ENCODE assay signal across 8 mouse cellular contexts in the genomic region with DNA sequence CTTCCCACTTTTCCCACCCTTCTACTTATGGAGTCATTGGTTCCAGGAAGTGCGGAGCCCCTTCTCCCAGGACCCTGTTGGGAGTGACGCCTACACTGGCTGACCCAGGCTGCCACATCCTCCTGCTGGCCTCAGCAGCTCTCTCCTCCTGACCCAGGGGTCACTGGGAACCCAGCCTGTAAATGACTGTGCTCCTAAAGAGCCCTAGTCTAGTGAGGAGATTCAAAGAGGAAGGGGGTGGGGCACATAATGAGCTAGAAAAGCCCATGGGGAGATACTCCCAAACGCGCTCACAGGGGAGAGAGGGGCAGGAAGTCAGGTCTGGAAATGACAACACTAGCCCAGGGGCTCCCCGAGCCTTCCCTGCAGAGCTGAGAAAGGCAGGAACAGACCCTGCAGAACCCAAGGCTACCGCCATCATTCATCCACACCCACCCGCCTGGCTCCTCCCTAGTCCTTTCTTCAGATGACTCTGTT. TPM values are rescaled to one million over a fixed set of nuclear protein-coding genes. Genes with fewer than 3 reads are reported as not detected.
DNase-seq lines count a peak whose midpoint lies in the region; ATAC-seq lines count a peak whose summit lies in the region.

No protein-coding gene starts in this region.

- no peaks in the 10 kb centered on the region; the same call in 1 of the 2 replicates for H3K9me3 ChIP-seq in embryonic facial prominence, embryonic 11.5 days (replicated peaks; ENCODE audit: control insufficient read depth, low read length)
- H3K9me3 ChIP-seq in heart, embryonic 16.5 days (replicated peaks; ENCODE audit: control insufficient read depth, low read length): no peaks in the 10 kb centered on the region

- peak overlapping the region; percentile 43 for H3K27ac ChIP-seq in embryonic facial prominence, embryonic 11.5 days (replicated peaks; ENCODE audit: low read depth, low read length)
- H3K27ac ChIP-seq in heart, embryonic 16.5 days (ENCODE audit: low read length): peak overlapping the region; percentile 47

- H3K4me2 ChIP-seq in embryonic facial prominence, embryonic 11.5 days (ENCODE audit: low read depth, low read length): no peak overlapping the region
- peak overlapping the region; percentile 35; the same call in 1 of the 2 replicates for H3K4me2 ChIP-seq in heart, embryonic 16.5 days (ENCODE audit: low read depth, low read length)

- DNase-seq in ES-CJ7 (ENCODE audit: low read depth, low spot score): peak; percentile 59
- DNase-seq in embryonic facial prominence, embryonic 11.5 days (ENCODE audit: low spot score): peak; percentile 56
- peak; percentile 85 for DNase-seq in kidney, postnatal 10 days
- peak; percentile 68 for DNase-seq in lung, postnatal 36 days
- DNase-seq in yolk sac, embryonic 10.5 days (ENCODE audit: low spot score): peak; percentile 64
- DNase-seq in urinary bladder, postnatal 10 days (ENCODE audit: low spot score): no peak
- no peak for DNase-seq in T-cell, adult 2 months (ENCODE audit: low spot score)

- H3K9ac ChIP-seq in embryonic facial prominence, embryonic 11.5 days (replicated peaks; ENCODE audit: low read length): peak overlapping the region; percentile 28; the same call in 1 of the 2 replicates
- no peak overlapping the region for H3K9ac ChIP-seq in heart, embryonic 16.5 days (ENCODE audit: low read length)

- no peak overlapping the region for H3K4me3 ChIP-seq in embryonic facial prominence, embryonic 11.5 days (ENCODE audit: low read depth, low read length)
- peak overlapping the region; percentile 24; the same call in 1 of the 2 replicates for H3K4me3 ChIP-seq in heart, embryonic 16.5 days (ENCODE audit: low read length)

- H3K27me3 ChIP-seq in embryonic facial prominence, embryonic 11.5 days (ENCODE audit: control insufficient read depth, insufficient read depth, low read length): no peaks in the 10 kb centered on the region
- no peaks in the 10 kb centered on the region for H3K27me3 ChIP-seq in heart, embryonic 16.5 days (ENCODE audit: control insufficient read depth, insufficient read depth, low read length)

- peaks cover 14% of the 10 kb centered on the region for H3K4me1 ChIP-seq in embryonic facial prominence, embryonic 11.5 days (ENCODE audit: control insufficient read depth, insufficient read depth, low read length)
- H3K4me1 ChIP-seq in heart, embryonic 16.5 days (ENCODE audit: control insufficient read depth, insufficient read depth, low read length): peaks cover 41% of the 10 kb centered on the region

- 9% methylated on average over 7 of the region's 7 CpGs for WGBS in embryonic facial prominence, embryonic 11.5 days
- 20% methylated on average over 7 of the region's 7 CpGs for WGBS in heart, embryonic 16.5 days

- no peaks in the 10 kb centered on the region; the same call in 1 of the 2 replicates for H3K36me3 ChIP-seq in embryonic facial prominence, embryonic 11.5 days (replicated peaks; ENCODE audit: control insufficient read depth, insufficient read depth, low read depth, low read length)
- no peaks in the 10 kb centered on the region for H3K36me3 ChIP-seq in heart, embryonic 16.5 days (ENCODE audit: control insufficient read depth, insufficient read depth)

- peak; percentile 24; the same call in 1 of the 2 replicates for ATAC-seq in embryonic facial prominence, embryonic 11.5 days (replicated peaks; ENCODE audit: insufficient number of reproducible peaks, low FRiP score, low TSS enrichment, low read depth)
- peak; percentile 53 for ATAC-seq in heart, embryonic 16.5 days (replicated peaks; ENCODE audit: extremely low read depth, insufficient read depth, low FRiP score)

RNA-seq across cellular contexts. Expression of gene Dennd2a, which starts 17.9 kb away (rescaled TPM):
- 27.4 and 29.1 TPM in 2 replicates for polyA plus RNA-seq in embryonic facial prominence, embryonic 11.5 days (2014; fragmentation: Nextera tagmentation; extraction: Ambion mirVana)
- polyA plus RNA-seq in heart, embryonic 16.5 days (2015; fragmentation: Nextera tagmentation; extraction: Ambion mirVana): 10.0 and 12.2 TPM in 2 replicates

RNA-seq across cellular contexts. Expression of gene Adck2, which starts 34.0 kb away (rescaled TPM):
- 25.1 and 26.7 TPM in 2 replicates for polyA plus RNA-seq in embryonic facial prominence, embryonic 11.5 days (2014; fragmentation: Nextera tagmentation; extraction: Ambion mirVana)
- polyA plus RNA-seq in heart, embryonic 16.5 days (2015; fragmentation: Nextera tagmentation; extraction: Ambion mirVana): 19.3 and 19.5 TPM in 2 replicates

RNA-seq across cellular contexts. Expression of gene Gm42420, which starts 45.8 kb away (rescaled TPM):
- 1.3 TPM in 1 of 2 replicates, not detected in the other for polyA plus RNA-seq in embryonic facial prominence, embryonic 11.5 days (2014; fragmentation: Nextera tagmentation; extraction: Ambion mirVana)
- 3.2 TPM in 1 of 2 replicates, not detected in the other for polyA plus RNA-seq in heart, embryonic 16.5 days (2015; fragmentation: Nextera tagmentation; extraction: Ambion mirVana)

RNA-seq across cellular contexts. Expression of gene Ndufb2, which starts 52.7 kb away (rescaled TPM):
- 228 and 264 TPM in 2 replicates for polyA plus RNA-seq in embryonic facial prominence, embryonic 11.5 days (2014; fragmentation: Nextera tagmentation; extraction: Ambion mirVana)
- 696 and 711 TPM in 2 replicates for polyA plus RNA-seq in heart, embryonic 16.5 days (2015; fragmentation: Nextera tagmentation; extraction: Ambion mirVana)

Comparison
In these comparisons a context has a peak if more than half of its experiments do, and no peak if none do; other contexts are left out.
1. DNase-seq: peak in ES-CJ7 (single experiment), embryonic facial prominence, embryonic 11.5 days (single experiment), kidney, postnatal 10 days (single experiment), lung, postnatal 36 days (single experiment) and yolk sac, embryonic 10.5 days (single experiment); none in urinary bladder, postnatal 10 days (single experiment) and T-cell, adult 2 months (single experiment).